Mouse (Mus musculus) lung, postnatal 25 days (tissue): ENCODE measurements around the gene Sept1.
"Not testable (repeated sequence)": the region's sequence is repeated elsewhere in the genome, so short reads cannot be mapped to it uniquely, and the experiment has no call there.

Experiments used
- DNase-seq: peaks from one replicate; pipeline ENCODE4 v3.0.0; 2022; ENCODE audit warnings: low spot score

Gene Sept1

DNA sequence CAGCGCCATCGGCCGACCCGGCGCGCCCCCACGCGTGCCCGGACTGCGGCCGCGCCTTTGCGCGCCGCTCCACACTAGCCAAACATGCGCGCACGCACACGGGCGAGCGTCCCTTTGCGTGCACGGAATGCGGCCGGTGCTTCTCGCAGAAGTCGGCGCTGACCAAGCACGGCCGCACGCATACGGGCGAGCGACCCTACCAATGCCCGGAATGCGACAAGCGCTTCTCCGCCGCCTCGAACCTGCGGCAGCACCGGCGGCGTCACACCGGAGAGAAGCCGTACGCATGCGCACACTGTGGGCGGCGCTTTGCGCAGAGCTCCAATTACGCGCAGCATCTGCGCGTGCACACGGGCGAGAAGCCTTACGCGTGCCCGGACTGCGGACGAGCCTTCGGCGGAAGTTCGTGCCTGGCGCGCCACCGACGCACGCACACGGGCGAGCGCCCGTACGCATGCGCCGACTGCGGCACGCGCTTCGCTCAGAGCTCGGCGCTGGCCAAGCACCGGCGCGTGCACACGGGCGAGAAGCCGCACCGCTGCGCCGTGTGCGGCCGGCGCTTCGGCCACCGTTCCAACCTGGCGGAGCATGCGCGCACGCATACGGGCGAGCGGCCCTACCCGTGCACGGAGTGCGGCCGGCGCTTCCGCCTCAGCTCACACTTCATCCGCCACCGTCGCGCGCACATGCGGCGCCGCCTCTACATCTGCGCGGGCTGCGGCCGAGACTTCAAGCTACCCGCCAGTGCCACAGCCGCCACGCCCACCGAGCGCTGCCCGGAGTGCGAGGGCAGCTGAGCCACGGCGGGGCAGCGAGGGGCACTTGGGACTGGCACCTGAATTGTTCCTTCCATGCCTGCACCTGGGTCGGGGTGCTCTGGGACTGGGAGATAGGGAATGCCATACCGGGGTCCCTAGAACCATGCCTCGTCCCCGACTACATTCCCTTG, 21.2 kb upstream of the Sept1 start:
- peak; percentile 95 for DNase-seq

DNA sequence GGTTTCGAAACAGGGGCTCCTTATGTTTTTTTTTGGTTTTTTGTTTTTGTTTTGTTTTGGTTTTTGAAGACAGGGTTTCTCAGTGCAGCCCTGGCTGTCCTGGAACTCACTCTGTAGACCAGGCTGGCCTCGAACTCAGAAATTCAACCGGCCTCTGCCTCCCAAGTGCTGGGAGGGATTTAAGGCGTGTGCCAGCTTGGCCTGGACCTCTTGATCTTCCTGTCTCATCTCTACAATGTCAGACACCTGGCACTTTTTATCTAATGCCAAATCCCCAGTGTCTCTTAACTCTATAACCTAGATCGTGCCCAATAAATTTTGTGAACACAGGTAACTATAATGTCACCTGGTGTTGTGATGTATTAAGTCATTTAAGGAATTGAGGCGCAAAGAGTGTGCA, 20.4 kb upstream of the Sept1 start:
- no peak for DNase-seq

DNA sequence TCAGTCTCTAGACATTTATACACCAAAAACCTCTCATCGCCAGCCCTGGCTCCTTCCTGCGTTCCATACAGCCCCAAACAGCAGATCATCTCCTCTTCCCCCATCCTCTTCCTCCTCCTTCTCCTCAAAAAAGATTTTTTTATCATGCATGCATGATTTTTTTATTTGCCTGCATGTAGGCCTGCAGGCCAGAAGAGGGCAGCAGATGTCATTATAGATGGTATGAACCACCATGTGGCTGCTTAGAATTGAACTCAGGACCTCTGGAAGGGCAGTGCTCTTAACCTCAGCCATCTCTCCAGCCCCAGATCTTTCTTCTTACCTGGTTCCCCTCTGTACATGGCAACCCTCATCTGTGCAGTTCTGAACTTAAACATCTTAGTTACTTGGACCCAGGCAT, 19.5 kb upstream of the Sept1 start:
- DNase-seq: no peak

DNA sequence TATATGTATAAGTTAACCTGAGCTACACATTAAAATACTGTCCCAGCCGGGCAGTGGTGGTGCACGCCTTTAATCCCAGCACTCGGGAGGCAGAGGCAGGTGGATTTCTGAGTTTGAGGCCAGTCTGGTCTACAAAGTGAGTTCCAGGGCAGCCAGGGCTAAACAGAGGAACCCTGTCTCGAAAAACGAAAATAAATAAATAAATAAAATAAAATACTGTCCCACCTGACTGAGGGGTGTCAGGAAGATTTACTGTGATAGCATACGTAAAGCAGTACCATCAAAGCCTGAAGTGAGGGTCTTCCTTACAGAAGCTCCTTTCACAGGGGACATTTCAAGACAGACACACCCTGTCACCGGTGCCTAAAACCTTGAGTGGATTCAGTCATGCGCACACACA, 17.6 kb upstream of the Sept1 start:
- DNase-seq: not testable (repeated sequence)

DNA sequence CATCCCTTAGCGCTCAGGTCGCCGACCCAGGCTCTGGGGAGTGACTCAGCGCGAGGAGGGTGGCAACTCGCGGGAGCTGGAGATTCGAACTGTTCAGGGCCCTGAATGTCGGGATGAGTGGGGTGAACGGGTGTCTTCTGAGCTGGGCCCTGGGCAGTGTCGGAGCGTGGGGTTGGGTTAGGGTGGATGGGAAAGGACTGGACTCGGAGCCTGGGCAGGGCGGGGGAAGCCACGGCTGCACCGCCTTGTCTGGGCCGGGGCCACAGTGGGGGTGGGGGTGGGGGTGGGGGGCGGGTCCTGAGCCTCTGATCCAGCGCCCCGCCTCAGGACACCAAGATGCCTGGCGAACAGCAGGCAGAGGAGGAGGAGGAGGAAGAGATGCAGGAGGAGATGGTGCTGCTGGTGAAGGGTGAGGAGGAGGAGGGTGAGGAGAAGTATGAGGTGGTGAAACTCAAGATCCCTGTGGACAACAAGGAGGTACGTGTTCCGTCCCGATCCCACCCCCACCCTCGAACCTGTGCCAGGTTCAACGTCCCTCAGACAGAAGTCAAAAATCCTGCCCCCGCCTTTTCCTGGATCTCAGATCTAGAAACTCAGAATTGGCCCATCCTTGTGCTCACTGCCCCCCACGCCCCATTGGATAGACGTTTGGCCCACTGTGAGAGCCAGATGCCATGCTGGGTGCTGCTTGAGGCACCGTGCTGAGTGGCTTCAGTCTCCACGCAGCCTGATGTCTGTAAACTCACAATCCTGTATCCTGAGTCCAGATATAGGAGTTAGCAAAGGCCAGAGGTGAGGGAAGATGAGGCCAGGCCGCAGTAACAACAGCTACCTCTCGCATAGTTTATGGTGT, 12.0 kb upstream of the Sept1 start:
- DNase-seq: no peak

DNA sequence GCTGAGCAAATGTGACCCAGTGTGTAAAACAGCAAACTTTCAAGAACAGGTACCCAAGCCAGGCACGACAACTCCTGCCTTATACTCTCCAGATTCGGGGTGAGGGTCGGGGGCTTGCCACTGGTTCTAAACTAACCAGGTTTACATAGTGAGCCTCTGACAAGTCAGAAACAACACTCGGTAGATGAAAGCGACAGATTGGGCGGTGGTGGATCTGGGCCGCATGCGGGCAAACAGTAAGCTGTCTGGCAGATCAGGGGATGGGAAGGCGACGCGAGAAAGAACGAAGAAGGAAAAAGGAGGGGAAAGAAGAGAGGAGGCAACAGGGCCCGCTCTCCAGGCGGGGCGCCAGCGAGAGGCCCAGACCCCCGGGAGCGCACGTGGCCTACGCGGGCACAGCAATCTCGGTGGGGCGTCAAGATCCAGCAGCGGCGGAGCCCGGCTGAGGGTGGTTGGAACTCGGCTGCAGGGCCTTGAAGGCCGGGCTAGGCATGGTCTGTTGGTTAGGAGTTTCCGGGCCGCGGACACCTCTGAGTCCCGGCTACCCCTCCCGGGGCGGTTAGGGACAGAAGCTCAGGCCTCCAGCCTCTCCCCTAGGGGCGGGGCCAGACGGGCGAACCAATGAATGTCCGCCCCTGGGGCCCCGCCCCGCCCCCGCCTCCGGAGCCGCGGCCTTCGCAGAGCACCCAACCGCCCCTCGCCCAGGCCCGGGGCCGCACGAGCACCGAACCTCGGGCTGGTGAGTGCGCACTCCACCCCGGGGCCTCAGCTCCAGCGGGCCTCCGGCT, 11.1 kb upstream of the Sept1 start, which contains the start of gene Zfp771:
Gene Zfp771, plus strand, starts transcription at position 405 of the 788 bp plus-strand sequence.
- peak; percentile 95 for DNase-seq

DNA sequence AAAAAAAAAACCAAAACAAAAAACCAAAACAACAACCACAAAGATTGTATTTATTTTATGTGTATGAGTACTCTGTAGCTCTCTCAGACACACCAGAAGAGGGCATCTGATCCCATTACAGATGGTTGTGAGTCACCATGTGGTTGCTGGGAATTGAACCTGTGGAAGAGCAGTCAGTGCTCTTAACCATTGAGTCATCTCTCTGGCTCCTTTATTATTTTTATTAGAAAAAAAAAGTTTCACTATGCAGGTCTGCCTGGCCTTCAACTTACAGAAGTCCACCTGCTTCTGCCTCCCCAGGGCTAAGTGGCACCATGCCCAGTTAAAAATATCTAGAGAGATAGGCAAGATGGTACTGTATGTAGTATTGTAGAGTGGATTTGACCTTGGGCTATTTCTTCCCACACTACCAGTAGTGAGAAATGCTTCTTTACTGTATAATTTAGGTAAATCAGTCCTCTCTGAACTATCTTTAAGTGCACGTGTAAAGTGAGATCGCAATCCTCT, 10.5 kb upstream of the Sept1 start:
- no peak for DNase-seq

DNA sequence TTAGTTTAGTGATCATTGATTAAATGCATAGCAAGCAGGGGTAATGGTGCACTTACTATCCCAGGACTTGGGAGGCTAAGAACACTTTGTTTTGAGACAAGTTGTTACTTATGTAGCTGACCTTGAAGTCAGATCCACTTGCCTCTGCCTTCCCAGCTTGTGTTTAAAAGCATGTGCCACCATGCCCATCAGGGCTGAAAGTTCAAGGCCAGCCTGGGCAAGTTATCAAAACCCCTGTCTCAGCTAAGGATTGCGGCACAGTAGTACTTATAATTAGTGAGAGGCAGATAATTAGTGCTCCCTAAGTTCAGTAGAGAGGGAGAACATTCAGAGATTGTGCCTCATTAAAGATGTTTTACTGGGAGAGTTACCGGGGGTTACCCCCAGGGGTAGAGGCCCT, 1.8 kb upstream of the Sept1 start:
- DNase-seq: no peak

DNA sequence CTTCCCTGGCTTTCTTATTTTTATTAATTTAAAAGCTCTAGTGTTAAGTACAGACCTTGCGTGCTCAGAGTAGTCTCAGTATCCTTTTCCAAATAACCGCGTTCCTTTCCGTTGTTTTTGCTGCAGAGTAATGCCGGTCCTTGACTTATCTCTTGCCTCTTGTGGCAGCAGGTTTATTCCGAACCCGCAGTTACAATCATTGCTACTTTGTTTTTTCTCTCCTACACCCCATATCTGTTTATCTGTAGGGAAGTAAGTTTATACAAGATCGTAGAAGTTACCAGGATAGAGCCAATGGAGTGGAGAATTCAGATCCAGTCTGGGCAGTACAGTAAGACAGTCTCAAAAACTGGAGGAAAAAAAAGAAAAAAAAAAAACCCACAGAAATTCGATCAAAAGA, 835 bp upstream of the Sept1 start:
- no peak for DNase-seq

DNA sequence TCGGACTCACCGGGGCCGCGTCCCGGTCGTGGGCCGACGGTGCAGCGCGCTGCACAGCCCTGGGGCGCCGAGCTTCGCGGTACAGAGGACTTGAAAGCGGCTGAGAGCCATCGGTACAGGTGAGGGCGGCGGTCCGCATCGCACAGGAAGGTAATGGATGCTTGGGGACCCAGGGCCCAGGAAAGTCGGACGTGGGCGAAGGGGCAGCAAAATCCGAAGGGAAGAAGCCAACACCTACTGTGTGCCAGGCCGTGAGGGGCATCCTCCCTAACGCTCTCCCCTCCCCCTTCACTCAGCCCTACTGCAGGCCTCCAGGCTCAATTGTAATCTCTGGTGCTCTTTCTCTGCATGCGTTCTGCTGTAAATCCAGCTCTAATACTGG, 429 bp upstream of the Sept1 start:
- DNase-seq: no peak

DNA sequence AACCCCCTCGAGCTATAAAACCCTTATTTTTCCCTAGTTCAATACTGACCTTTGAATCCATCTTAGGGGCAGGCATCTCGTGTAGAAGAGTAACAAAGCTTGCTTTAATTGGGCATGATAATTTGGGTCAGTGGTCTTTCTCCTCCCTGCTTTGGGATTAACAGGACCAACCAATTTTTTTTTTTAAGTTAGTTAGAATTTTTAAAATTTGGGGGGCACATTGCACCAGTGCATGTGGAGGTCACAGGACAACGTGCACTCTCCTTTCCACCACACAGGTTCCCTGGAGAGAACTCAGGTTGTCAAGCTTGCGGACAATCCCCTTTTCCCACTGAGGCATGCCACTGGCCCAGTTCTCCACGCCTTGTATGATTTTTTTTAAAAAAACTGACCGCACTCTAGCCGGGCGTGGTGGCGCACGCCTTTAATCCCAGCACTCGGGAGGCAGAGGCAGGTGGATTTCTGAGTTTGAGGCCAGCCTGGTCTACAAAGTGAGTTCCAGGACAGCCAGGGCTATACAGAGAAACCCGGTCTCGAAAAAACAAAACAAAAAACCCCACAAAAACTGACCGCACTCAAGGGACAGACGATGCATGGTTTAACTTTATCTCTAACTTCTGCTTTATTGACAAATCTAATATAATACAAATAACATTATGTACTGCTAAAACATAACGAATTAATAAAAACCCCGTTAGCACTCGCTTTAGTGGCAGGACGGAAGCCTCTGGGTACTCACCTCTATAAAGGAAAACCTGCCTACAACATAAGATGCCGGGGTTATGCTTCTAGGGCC, 906 bp downstream of the Sept1 start:
- no peak for DNase-seq

DNA sequence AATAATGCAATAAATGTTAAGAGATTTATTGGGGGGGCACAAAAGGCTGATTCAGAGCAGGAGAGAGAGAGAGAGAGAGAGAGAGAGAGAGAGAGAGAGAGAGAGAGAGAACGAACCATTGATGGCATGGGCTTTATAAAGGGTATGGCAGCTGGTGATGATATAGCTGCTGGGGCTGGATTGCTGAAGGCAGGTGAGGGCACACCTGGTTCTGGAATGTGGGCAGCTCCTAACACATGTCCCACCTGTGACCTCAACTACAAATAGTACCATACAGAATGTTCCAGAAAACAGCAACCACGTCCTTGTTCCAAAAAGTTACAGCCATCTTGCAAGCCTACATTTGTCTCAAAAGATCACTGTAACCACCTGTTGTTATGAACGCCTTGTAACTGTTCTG, 1.6 kb downstream of the Sept1 start:
- DNase-seq: no peak

DNA sequence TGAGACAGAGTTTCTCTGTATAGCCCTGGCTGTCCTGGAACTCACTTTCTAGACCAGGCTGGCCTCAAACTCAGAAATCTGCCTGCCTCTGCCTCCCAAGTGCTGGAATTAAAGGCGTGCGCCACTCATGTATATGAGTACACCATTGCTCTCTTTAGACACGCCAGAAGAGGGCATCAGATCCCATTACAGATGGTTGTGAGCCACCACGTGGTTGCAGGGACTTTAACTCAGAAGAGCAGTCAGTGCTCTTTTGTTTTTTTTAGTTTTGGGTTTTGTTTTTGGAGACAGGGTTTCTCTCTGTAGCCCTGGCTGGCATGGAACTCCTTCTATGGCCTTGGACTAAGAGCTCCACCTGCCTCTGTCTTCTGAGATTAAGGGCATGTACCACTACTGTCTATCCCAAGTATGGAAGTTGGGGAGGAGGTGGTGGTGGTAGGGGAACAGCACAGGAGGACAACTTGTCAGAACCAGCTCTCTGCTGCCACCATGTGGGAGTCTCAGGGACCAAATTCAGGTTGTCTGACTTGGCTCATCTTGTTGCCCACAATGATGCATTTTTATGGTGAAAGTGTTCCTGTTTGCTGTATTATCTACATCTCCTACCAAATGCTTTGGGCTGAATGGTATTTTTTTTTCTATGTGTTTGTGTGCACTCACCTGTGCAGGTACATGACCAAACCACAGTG, 4.2 kb downstream of the Sept1 start:
- DNase-seq: peak; percentile 79

DNA sequence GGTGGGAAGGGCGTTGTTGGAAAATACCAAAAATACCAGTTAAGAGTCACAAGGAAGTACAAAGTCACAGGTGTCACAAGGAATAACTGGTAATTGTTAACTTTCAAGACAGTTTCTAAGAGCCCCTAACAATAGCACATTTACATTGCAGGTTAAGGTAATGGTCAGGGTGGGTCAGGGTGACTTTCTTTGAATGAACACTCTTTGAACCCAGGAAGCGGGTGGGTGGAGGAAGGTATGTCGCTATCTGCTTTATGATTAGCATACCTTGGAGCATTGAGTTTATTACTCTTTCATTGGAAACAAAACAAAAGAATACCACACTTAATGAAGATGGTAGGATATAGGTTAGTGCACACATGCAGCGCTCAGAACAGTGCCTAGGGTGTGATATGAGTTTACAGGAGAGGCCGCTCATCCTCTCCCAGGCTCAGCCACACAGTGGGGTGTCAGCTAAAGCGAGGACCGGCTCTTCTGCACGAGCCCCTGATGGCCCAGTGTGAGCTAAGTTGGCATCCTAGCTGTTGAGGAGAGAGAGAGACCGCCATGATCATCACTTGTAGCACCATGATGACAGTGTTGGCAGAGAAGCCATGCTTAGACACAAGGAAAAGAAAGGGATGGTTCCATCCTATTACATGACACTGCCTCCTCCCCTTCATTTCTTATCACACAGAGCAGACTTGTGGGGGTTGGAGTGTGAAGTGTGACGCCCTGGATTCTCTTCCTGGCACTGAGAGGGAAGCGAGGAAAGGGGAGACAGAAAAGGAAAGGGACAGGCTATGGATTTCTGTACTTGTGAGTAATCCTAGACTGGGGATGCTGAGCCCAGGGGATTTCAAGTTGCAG, 7.6 kb downstream of the Sept1 start:
- DNase-seq: no peak

DNA sequence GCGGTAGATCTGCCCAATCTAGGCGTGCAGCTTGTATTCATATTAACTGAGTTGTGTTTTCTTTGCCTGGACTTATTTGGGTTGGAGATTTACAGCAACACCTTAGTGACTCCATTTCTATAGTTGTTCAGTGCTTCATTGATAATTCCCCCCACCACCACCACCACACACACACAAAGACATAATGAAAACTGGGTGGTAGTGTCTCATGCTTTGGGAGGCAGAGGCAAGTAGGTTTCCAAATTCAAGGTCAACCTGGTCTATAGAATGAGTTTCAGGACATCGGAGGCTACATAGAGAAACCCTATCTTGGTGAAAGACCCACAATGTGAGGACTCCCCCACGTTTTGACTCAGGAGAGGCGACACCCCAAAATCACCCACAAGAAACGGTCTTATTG, 8.3 kb downstream of the Sept1 start:
- DNase-seq: no peak

DNA sequence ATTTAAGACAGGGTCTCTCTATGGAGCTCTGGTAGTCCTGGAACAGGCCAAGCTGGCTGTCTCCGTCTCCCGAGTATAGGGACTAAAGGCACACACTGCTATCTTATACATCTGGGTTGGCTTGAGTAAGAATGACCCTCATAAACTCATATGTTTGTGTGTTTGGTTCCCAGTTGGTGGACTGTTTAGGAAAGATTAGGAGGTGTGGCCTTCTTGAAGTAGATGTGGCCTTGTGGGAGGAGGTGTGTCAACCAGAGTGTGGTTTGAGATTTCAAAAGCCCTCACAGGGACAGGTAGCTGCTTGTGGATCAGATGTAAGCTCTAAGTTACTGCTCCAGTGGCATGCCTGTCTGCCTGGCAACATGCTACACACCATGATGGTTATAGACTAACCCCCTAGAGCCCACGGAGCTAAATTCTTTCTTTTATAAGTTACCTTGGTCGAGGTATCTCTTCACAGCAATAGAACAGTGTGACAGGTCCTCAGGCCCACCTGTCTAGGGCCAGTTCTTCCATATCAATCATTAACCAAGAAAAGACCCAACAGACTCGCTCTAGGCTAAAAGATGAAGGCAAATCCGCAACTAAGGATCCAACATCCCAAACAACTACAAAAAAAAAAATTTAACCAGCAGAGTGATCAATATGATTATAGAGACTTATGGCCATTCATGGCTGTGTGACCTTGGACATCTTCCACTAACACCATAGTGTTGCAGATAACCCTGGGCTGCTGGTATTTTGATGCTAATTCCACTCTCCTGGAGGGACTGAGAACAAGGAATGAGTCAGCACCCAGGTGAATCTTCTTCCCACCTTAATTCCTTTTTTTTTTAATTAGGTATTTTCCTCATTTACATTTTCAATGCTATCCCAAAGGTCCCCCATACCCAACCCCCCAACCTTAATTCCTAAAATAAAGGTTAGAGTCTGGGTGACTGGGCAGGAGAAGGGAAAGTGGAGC, 9.1 kb downstream of the Sept1 start:
- no peak for DNase-seq

DNA sequence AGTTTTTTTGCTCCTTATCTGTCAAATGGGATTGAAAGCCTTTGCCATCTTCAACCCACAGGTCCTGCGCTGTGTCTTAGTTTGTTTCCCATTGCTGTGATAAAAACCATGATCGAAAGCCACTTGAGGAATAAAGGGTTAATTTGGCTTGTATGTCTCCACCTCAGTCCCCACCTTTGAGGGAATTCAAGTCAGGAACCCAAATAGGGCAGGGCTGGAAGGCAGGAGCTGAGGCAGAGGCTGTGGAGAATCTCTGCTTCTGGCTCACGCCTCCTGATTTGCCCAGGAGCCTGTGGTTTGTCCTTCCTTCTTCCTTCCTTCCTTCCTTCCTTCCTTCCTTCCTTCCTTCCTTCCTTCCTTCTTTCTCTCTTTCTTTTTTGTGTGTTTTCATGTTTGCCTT, 9.8 kb downstream of the Sept1 start:
- DNase-seq: no peak

DNA sequence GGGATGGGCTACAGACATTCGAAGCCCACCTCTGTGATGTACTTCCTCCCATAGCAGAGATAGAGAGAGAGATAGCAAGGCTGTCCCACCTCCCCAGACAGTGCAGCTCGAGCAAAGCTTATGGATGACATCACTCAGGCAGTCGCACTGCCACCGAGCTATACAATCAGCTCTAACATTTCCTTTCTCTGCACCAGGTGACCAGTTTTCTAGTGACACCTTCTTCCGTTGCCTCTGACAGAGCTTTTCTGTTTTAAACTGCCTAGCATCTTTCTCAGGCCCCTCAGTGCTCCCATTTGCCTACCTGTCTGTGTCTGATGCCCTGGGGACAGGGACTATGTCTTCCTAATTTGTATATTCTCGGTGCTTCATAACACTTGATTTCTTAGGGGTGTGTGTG, 12.5 kb downstream of the Sept1 start:
- no peak for DNase-seq
